Mouse (Mus musculus) spleen, adult 2 months (tissue): Measurements from ENCODE around the gene Rpl13.

ENCODE experiments used
- CTCF ChIP-seq: fragments of 200-500 bp; IDR thresholded peaks from 2 replicates; pipeline ENCODE4 v1.5.1; 2011; ENCODE audit warnings: mild to moderate bottlenecking, inconsistent platforms; ENCODE audit not compliant: insufficient read depth, insufficient read length, insufficient replicate concordance; ENCODE audit errors: extremely low read depth
- POLR2A ChIP-seq: fragments of 200-500 bp; IDR thresholded peaks from 2 replicates; pipeline ENCODE4 v1.6.1; 2011; ENCODE audit warnings: low read depth, low read length, inconsistent platforms

GRCm38 (mm10) chr8:123082993-123083392 is 19.2 kb upstream of the Rpl13 start:
- TF ChIP-seq CTCF (no peak), POLR2A (no peak)
